Mouse (Mus musculus) spleen, embryonic (tissue): ENCODE results near the gene Kcnn4.

ENCODE experiments used
- CTCF ChIA-PET: fragments of 350-600 bp; sonication (Branson Sonifier 250); formaldehyde crosslinking; loops from one replicate; lab custom pipeline; 2022; lab: Charles Lee

Gene Kcnn4

GRCm38 (mm10) chr7:24419579-24419978, 49.5 kb downstream of the Kcnn4 start:
- CTCF ChIA-PET = no interaction called here

- CTCF ChIA-PET = no interaction called here
Observed at GRCm38 (mm10) chr7:24421648-24422047, 51.6 kb downstream of the Kcnn4 start.

GRCm38 (mm10) chr7:24422251-24422650, 52.2 kb downstream of the Kcnn4 start:
- CTCF ChIA-PET = no interaction called here

GRCm38 (mm10) chr7:24423107-24423763, 53.2 kb downstream of the Kcnn4 start:
- CTCF ChIA-PET = interaction anchor here (1.4 kb wide), 1 partner anchor 46 kb away, joined by 3 read pairs; no protein-coding TSS in a partner anchor

- CTCF ChIA-PET = interaction anchor here (0.6 to 1.4 kb wide), 2 partner anchors 45 to 78 kb away, joined by 3 to 5 read pairs; no protein-coding TSS in a partner anchor
Observed at GRCm38 (mm10) chr7:24423956-24424732, 54.1 kb downstream of the Kcnn4 start.

- CTCF ChIA-PET = no interaction called here
Observed at GRCm38 (mm10) chr7:24425919-24426318, 55.9 kb downstream of the Kcnn4 start.

GRCm38 (mm10) chr7:24427168-24427567, 57.1 kb downstream of the Kcnn4 start:
- CTCF ChIA-PET = interaction anchor here (1.2 kb wide), 1 partner anchor 14 kb away, joined by 3 read pairs; no protein-coding TSS in a partner anchor

GRCm38 (mm10) chr7:24428725-24429124, 58.7 kb downstream of the Kcnn4 start:
- CTCF ChIA-PET = no interaction called here

- CTCF ChIA-PET = interaction anchor here (0.6 to 1.1 kb wide), 3 partner anchors 15 to 94 kb away, joined by 3 to 4 read pairs (median 3); no protein-coding TSS in a partner anchor
Observed at GRCm38 (mm10) chr7:24429413-24430112, 59.5 kb downstream of the Kcnn4 start.

GRCm38 (mm10) chr7:24430551-24431345, 60.7 kb downstream of the Kcnn4 start:
- CTCF ChIA-PET = interaction anchor here (0.6 to 0.7 kb wide), 2 partner anchors 48 to 121 kb away, joined by 9 read pairs; no protein-coding TSS in a partner anchor

GRCm38 (mm10) chr7:24431713-24432112, 61.6 kb downstream of the Kcnn4 start:
- CTCF ChIA-PET = interaction anchor here (0.6 to 0.9 kb wide), 3 partner anchors 36 to 120 kb away, joined by 3 to 9 read pairs (median 9); no protein-coding TSS in a partner anchor

- CTCF ChIA-PET = no interaction called here
Observed at GRCm38 (mm10) chr7:24435305-24435704, 65.2 kb downstream of the Kcnn4 start.
